Mouse (Mus musculus) stomach, embryonic 15.5 days (tissue): ENCODE measurements around the gene Cebpe. TPM values are rescaled to one million over a fixed set of nuclear protein-coding genes. Genes with fewer than 3 reads are reported as not detected.
A peak's percentile ranks its signal among the peaks of the same experiment; 100 is the strongest.

Experiments
- ATAC-seq: fragments of 200-750 bp; cut with Nextera tagmentation; 2 replicates; pipeline ENCODE4 v1.8.0; 2017; ENCODE audit warnings: low read depth, moderate number of reproducible peaks, moderate TSS enrichment; ENCODE audit not compliant: insufficient read depth, low FRiP score
- H3K27ac ChIP-seq: fragments of 300-500 bp; sonication (generic); 2 replicates; pipeline ENCODE4 v1.5.1; 2015; ENCODE audit warnings: mild to moderate bottlenecking, inconsistent platforms
- H3K27me3 ChIP-seq: fragments of 300-500 bp; sonication (generic); replicated peaks from 2 replicates; pipeline ENCODE4 v1.6.1; 2015; ENCODE audit warnings: inconsistent platforms
- H3K36me3 ChIP-seq: fragments of 300-500 bp; sonication (generic); 2 replicates; pipeline ENCODE4 v1.6.1; 2015; ENCODE audit warnings: inconsistent platforms
- H3K4me1 ChIP-seq: fragments of 300-500 bp; sonication (generic); 2 replicates; pipeline ENCODE4 v1.6.1; 2015; ENCODE audit warnings: inconsistent platforms
- H3K4me2 ChIP-seq: fragments of 300-500 bp; sonication (generic); 2 replicates; pipeline ENCODE4 v1.6.1; 2015; ENCODE audit warnings: mild to moderate bottlenecking, inconsistent platforms
- H3K4me3 ChIP-seq: fragments of 300-500 bp; sonication (generic); replicated peaks from 2 replicates; pipeline ENCODE4 v1.5.1; 2015; ENCODE audit warnings: inconsistent platforms
- H3K9ac ChIP-seq: fragments of 300-500 bp; sonication (generic); 2 replicates; pipeline ENCODE4 v1.6.1; 2015; ENCODE audit warnings: inconsistent platforms
- H3K9me3 ChIP-seq: fragments of 300-500 bp; sonication (generic); 2 replicates; pipeline ENCODE4 v1.6.1; 2016; ENCODE audit warnings: inconsistent platforms
- WGBS: fragments of 180-500 bp; shearing (Covaris S2); methylation state at CpG from one replicate; pipeline ENCODE4 v1.1.7; 2015; 5-methylcytosine and 5-hydroxymethylcytosine counted together
- polyA plus RNA-seq: library from polyadenylated mRNA; unstranded; fragments of >200 nt; fragmentation: Nextera tagmentation; extraction: Ambion mirVana; gene quantifications from 2 replicates; pipeline ENCODE4 v1.2.1, GENCODE M21; 2015

Cebpe gene
- polyA plus RNA-seq, 1 experiment from 2014 or later = 1.3 TPM

DNA sequence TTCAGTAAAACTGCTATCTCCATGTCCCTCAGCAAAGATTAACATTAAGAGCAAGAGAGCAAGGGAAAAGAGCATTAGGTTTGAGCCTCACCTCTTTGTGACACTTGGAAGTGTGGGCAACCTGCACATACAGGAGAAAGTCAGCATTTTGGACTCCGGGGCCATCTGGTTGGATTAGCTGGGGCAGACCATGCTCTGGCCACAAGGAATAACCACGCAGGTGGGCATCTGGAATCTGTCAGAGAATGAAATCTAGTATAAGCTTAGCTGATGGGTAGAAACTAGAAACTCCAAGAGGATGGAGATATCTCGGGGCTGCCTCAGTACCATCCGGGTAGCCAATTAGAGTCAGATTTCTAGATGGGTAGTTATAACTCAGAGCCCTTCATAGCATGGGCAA is 15.2 kb downstream of the Cebpe start:
- H3K9ac ChIP-seq = no peak overlapping the region
- H3K4me1 ChIP-seq = no peaks in the 10 kb centered on the region
- 73% methylated on average over 4 of the region's 4 CpGs for WGBS
- H3K4me3 ChIP-seq = no peak overlapping the region
- no peak overlapping the region for H3K27ac ChIP-seq
- no peaks in the 10 kb centered on the region for H3K27me3 ChIP-seq
- ATAC-seq = no peak
- no peaks in the 10 kb centered on the region for H3K9me3 ChIP-seq
- 0 out of 2 replicates have a peak, but pooled peaks cover 7% of the 10 kb centered on the region for H3K36me3 ChIP-seq
- H3K4me2 ChIP-seq = no peak overlapping the region

- Histone ChIP-seq H3K4me3 (no peak overlapping the region), H3K36me3 (peaks cover 11% of the 10 kb centered on the region; the same call in 1 of the 2 replicates), H3K27ac (no peak overlapping the region), H3K4me2 (no peak overlapping the region), H3K9me3 (no peaks in the 10 kb centered on the region), H3K9ac (no peak overlapping the region), H3K27me3 (no peaks in the 10 kb centered on the region), H3K4me1 (no peaks in the 10 kb centered on the region)
- ATAC-seq = no peak
- WGBS = 59% methylated on average over 6 of the region's 6 CpGs
Observed at GRCm38 (mm10) chr14:54695042-54695441, 16.9 kb downstream of the Cebpe start.

DNA sequence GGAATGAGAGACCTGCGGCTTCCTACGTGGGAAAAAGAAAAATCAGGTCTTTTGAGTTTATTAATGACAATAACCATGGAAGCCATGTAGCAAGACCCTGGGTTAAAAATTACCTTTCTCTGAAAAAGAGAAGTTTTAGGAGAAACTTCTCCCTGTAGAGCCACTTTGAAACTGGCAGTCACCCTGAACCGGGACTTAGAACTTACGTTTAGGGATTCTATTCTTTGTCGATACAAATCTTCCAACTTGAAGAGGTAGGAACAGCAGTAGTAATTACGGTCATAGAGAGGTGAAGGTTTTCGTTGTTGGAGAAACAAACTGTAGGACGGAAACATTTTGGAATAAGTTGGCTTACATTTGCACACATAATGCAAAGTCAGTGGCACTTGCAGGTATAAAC is 24.7 kb downstream of the Cebpe start:
- H3K9me3 ChIP-seq = no peaks in the 10 kb centered on the region
- 0 out of 2 replicates have a peak, but pooled peaks cover 10% of the 10 kb centered on the region for H3K4me1 ChIP-seq
- peaks cover 8% of the 10 kb centered on the region; the same call in 1 of the 2 replicates for H3K36me3 ChIP-seq
- no peaks in the 10 kb centered on the region for H3K27me3 ChIP-seq
- peak overlapping the region; percentile 81 for H3K9ac ChIP-seq
- H3K4me2 ChIP-seq = peak overlapping the region; percentile 57
- 4% methylated on average over 8 of the region's 8 CpGs for WGBS
- peak overlapping the region; percentile 92 for H3K4me3 ChIP-seq
- peak overlapping the region; percentile 98 for H3K27ac ChIP-seq
- ATAC-seq = no peak

GRCm38 (mm10) chr14:54686522-54687143 is 25.3 kb downstream of the Cebpe start, which contains the start of gene Acin1:
Gene Acin1, minus strand, starts transcription at chr14:54686931.
- 0% methylated on average over 44 of the region's 44 CpGs for WGBS

GRCm38 (mm10) chr14:54686063-54686521 is 25.9 kb downstream of the Cebpe start, which contains the start of gene 1700123O20Rik:
Gene 1700123O20Rik, plus strand, starts transcription at chr14:54686216.
- peaks cover 9% of the 10 kb centered on the region; the same call in 1 of the 2 replicates for H3K36me3 ChIP-seq
- peak; percentile 77 for ATAC-seq
- peak within 1 kb of the TSS; percentile 99 for H3K9ac ChIP-seq
- H3K27me3 ChIP-seq = no peaks in the 10 kb centered on the region
- peak within 1 kb of the TSS; percentile 98 for H3K27ac ChIP-seq
- whole genome bisulfite sequencing = under 1% methylated on average over 40 of the region's 41 CpGs
- H3K4me3 ChIP-seq = peak within 1 kb of the TSS; percentile 92
- H3K4me1 ChIP-seq = 0 out of 2 replicates have a peak, but pooled peaks cover 10% of the 10 kb centered on the region
- H3K4me2 ChIP-seq = peak within 1 kb of the TSS; percentile 68
- H3K9me3 ChIP-seq = no peaks in the 10 kb centered on the region

More at GRCm38 (mm10) chr14:54686522-54687143, 25.3 kb downstream of the Cebpe start, which contains the start of gene Acin1:
- H3K9me3 ChIP-seq = no peaks in the 10 kb centered on the region
- peak; percentile 96 for ATAC-seq
- peaks cover 8% of the 10 kb centered on the region; the same call in 1 of the 2 replicates for H3K36me3 ChIP-seq
- H3K4me3 ChIP-seq = peak within 1 kb of the TSS; percentile 92
- no peaks in the 10 kb centered on the region for H3K27me3 ChIP-seq
- peak within 1 kb of the TSS; percentile 98 for H3K27ac ChIP-seq
- peak within 1 kb of the TSS; percentile 68 for H3K4me2 ChIP-seq
- H3K9ac ChIP-seq = peak within 1 kb of the TSS; percentile 99
- H3K4me1 ChIP-seq = 0 out of 2 replicates have a peak, but pooled peaks cover 10% of the 10 kb centered on the region

DNA sequence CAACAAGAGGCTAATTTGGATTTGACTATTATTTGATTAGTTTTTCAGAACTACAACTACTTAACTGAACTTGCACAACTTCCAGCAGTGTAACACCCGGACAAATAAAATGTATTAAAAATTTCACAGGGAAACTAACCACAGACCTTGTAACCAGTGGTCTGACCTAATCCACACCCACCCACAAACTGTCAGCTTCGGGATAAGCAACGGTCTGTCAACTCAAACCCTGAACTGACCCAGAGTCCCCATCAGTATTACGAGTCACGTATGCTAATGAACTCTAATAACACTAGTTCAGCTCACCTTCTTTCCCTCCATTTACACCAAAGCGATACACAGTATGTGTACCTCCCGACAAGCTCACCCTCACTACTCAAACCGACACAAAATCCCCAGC is 26.5 kb downstream of the Cebpe start:
- Histone ChIP-seq H3K9me3 (no peaks in the 10 kb centered on the region), H3K27me3 (no peaks in the 10 kb centered on the region), H3K27ac (peak overlapping the region; percentile 98), H3K4me2 (peak overlapping the region; percentile 68), H3K4me3 (peak overlapping the region; percentile 92), H3K9ac (peak overlapping the region; percentile 99), H3K36me3 (peaks cover 11% of the 10 kb centered on the region; the same call in 1 of the 2 replicates), H3K4me1 (0 out of 2 replicates have a peak, but pooled peaks cover 10% of the 10 kb centered on the region)
- ATAC-seq = no peak
- 7% methylated on average over 8 of the region's 8 CpGs for WGBS

DNA sequence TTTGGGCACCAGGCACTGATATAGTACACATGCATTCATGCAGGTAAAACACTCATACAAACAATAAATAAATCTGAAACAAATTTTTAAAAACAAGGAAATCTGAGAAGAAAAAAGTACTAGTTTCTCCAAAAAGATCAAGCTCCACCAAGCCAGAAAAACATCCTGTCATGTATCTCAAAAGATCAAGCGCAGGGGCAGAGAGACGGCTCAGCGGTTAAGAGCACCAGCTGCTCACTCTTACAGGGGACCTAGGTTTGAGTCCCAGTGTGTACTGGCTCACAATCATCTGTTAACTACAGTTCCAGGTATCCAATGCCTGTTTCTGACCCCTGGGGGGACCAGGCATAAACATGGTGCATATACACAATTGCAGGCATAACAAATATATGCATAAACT is 29.6 kb downstream of the Cebpe start:
- no peaks in the 10 kb centered on the region for H3K9me3 ChIP-seq
- no peak overlapping the region for H3K9ac ChIP-seq
- H3K4me3 ChIP-seq = no peak overlapping the region
- H3K4me1 ChIP-seq = 0 out of 2 replicates have a peak, but pooled peaks cover 5% of the 10 kb centered on the region
- no peak overlapping the region for H3K4me2 ChIP-seq
- no peak for ATAC-seq
- no peaks in the 10 kb centered on the region for H3K27me3 ChIP-seq
- WGBS = 82% methylated on average over 3 of the region's 3 CpGs
- H3K27ac ChIP-seq = no peak overlapping the region
- H3K36me3 ChIP-seq = peaks cover 11% of the 10 kb centered on the region; the same call in 1 of the 2 replicates

GRCm38 (mm10) chr14:54678657-54679304 is 33.2 kb downstream of the Cebpe start:
- no peak for ATAC-seq
- H3K9ac ChIP-seq = no peak overlapping the region
- no peak overlapping the region for H3K4me2 ChIP-seq
- H3K27me3 ChIP-seq = no peaks in the 10 kb centered on the region
- H3K9me3 ChIP-seq = no peaks in the 10 kb centered on the region
- WGBS = 84% methylated on average over 16 of the region's 16 CpGs
- no peak overlapping the region for H3K4me3 ChIP-seq
- no peaks in the 10 kb centered on the region for H3K4me1 ChIP-seq
- no peak overlapping the region for H3K27ac ChIP-seq
- peaks cover 21% of the 10 kb centered on the region; the same call in 1 of the 2 replicates for H3K36me3 ChIP-seq

DNA sequence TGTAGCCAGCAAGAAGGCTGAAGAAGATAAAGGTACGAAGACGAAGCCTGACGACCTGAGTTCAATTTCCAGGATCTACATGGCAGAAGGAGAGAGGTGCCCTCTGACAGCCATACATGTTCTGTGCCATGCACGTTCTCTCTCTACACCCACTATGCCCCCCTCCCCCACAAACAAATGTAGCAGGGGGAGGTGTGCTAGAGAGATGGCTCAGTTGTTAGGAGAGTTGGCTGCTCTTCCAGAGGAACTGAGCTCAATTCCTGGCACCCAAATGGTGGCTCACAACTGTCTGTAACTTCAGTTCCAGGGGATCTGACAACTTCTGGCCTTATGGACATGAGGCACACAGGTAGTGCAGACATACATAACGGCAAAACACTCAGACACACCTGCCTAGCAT is 35.7 kb downstream of the Cebpe start:
- 86% methylated on average over 5 of the region's 5 CpGs for WGBS
- H3K27ac ChIP-seq = no peak overlapping the region
- no peaks in the 10 kb centered on the region for H3K4me1 ChIP-seq
- H3K4me2 ChIP-seq = no peak overlapping the region
- H3K36me3 ChIP-seq = peaks cover 36% of the 10 kb centered on the region; the same call in 1 of the 2 replicates
- no peak overlapping the region for H3K4me3 ChIP-seq
- H3K27me3 ChIP-seq = no peaks in the 10 kb centered on the region
- no peaks in the 10 kb centered on the region for H3K9me3 ChIP-seq
- H3K9ac ChIP-seq = no peak overlapping the region
- ATAC-seq = no peak

DNA sequence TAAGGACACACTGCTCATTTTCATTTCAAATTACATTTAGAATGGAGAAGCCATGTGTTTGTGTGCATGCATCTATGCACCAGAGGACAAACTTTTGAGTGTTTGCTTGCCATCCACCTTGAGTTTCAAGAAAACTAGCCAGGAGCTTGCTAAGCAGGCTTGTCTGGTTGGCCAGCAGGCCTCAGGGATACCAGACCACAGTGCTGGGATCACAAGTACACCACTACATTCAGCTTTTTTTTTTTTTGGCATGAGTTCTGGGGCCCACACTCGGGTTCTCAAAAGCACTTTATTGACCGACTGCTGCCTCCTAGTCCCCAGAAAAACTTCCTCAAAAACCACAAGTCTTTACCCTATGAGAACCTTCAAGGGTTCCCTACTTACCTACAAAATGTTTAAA is 37.7 kb downstream of the Cebpe start:
- peaks cover 38% of the 10 kb centered on the region; the same call in 1 of the 2 replicates for H3K36me3 ChIP-seq
- 57% methylated on average over 2 of the region's 2 CpGs for WGBS

GRCm38 (mm10) chr14:54669381-54669780 is 42.6 kb downstream of the Cebpe start:
- Histone ChIP-seq H3K27ac (no peak overlapping the region), H3K9ac (no peak overlapping the region), H3K27me3 (no peaks in the 10 kb centered on the region), H3K4me3 (no peak overlapping the region), H3K9me3 (no peaks in the 10 kb centered on the region), H3K36me3 (peaks cover 52% of the 10 kb centered on the region), H3K4me1 (no peaks in the 10 kb centered on the region), H3K4me2 (no peak overlapping the region)
- no peak for ATAC-seq
- WGBS = 80% methylated on average over 4 of the region's 4 CpGs

More for the DNA sequence above, 37.7 kb downstream of the Cebpe start:
- H3K4me2 ChIP-seq = no peak overlapping the region
- no peaks in the 10 kb centered on the region for H3K9me3 ChIP-seq
- H3K4me3 ChIP-seq = no peak overlapping the region
- no peak overlapping the region for H3K9ac ChIP-seq
- no peak overlapping the region for H3K27ac ChIP-seq
- H3K27me3 ChIP-seq = no peaks in the 10 kb centered on the region
- no peaks in the 10 kb centered on the region for H3K4me1 ChIP-seq
- ATAC-seq = no peak
